Mouse (Mus musculus): Measurements from ENCODE around the gene Fam47e.

DNA sequence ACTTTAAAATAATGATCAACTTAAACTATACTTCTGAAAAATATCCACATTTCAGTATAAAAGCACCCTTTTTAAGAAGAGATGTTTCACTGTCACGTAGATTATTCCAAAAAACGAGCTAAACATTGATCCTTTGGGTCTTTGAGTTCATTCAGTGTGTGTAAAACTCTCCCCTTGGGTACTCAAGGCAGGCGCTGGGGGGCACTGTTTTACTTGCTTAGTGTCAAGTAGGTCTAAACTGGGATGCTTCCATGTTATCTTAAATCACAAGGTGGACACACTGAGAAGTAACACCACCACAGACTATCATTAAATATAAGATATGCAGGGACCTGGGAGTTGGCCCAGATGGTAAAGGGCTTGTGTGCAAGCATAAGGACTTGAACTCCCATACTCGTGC is 78.7 kb downstream of the Fam47e start:
- TF ChIP-seq POLR2A (IDR thresholded peaks at IDR 0.05; ENCODE audit: borderline replicate concordance, extremely low read depth, insufficient read depth, insufficient read length, poor library complexity, severe bottlenecking) (no peak), CTCF (IDR thresholded peaks at IDR 0.05; ENCODE audit: borderline replicate concordance, extremely low read depth, insufficient read depth, insufficient read length) (peak; percentile 12; the same call in 1 of the 2 replicates)
